Mouse (Mus musculus) retina, postnatal 7 days (tissue): ENCODE measurements around the gene Ankdd1a.

ENCODE experiments used
- DNase-seq: peaks from one replicate; pipeline ENCODE4 v3.0.0-alpha.2; 2012; ENCODE audit warnings: low read depth, low spot score

The Ankdd1a gene

GRCm38 (mm10) chr9:65519807-65520504 is at the start of gene Ankdd1a:
Ankdd1a (minus strand) TSS chr9:65520193.
- DNase-seq: peak; percentile 33

DNA sequence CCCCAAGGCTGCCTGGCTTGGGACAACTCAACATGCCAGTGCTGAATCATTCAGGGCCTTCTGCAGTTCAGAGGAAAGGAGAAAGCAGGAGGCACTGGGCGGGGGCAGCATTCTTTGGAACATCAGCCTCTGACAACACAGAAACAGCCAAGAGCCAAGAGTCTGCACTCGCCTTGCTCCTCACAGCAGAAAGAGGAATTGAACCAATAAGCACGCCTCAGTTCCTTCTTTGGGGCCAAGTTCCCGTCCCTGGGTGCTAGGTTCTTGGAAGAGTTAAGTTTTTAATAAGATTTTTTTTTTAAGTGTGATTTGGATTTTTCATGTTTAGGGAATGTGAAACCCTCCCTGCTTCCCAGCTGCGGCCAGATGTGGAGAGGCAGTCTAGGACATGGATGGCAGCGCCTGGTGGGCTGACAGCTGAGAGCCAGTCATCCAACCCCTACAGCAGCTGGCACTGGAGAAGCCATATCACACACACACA is 49.5 kb upstream of the Ankdd1a start:
- no peak for DNase-seq

GRCm38 (mm10) chr9:65568787-65569186 is 48.8 kb upstream of the Ankdd1a start:
- DNase-seq: no peak

DNA sequence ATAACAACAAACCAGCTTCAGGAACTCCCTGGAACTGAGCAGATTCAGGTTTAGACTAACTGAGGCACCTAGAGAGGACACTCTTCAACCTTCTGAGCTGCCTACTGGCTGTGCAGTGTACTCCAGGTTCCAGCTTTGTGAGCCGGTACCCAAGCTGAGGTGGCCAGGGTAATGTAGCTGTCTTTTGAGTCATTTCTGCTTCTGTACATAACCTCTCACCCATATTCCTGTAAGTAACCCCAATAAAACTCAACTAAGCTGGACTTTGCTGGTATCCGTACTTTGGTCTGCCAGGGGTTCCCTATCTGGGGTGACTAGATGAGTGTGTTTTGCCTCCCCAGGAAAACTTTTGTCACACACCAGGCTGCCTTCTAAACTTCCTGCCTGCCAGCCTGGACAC is 44.7 kb upstream of the Ankdd1a start:
- no peak for DNase-seq

- no peak for DNase-seq
These were observed 43.1 kb upstream of the Ankdd1a start for GRCm38 (mm10) chr9:65563073-65563472.

GRCm38 (mm10) chr9:65562081-65562506 is 42.1 kb upstream of the Ankdd1a start:
- no peak for DNase-seq

DNA sequence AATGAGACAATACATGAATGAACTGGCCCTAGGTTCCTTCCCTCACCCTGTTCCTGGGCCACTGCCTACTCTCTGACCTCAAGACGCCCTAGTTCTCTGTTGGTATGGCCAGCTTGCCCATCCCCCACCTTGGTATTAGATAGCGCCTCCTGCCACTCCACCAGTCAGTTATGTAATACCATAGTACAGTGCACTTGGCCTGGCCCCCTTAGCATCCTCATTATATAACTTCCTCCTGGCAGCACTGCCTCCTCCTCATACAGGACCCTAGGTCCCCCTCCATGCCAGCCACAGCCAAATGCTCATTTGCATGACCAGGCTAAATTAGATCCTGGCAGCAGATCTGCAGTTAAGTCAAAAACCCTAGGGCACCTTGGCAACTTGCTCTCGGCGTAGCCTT is 41.0 kb upstream of the Ankdd1a start:
- DNase-seq: no peak

GRCm38 (mm10) chr9:65558806-65559205 is 38.8 kb upstream of the Ankdd1a start:
- no peak for DNase-seq

- no peak for DNase-seq
These were observed 37.0 kb upstream of the Ankdd1a start for GRCm38 (mm10) chr9:65556979-65557378.

DNA sequence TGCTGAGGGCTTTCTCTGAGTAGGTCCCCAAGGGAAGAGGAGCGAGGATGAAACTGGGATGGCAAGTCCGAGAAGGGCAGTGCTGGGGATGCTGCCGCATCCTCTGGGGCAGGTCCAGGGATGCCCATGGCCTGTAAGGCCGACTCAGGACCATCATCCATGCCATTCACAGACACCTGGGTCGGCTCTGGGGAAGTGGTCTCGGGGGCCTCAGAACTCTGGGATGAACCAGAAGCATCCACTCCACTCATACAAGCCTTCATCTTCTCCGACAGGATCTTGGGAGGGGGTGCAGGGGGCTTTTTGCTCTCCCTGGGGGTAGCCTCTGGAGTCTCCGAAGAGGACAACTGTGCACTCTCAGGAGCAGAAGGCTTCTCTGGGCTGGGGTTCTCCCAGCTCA is 36.4 kb upstream of the Ankdd1a start:
- DNase-seq: no peak

DNA sequence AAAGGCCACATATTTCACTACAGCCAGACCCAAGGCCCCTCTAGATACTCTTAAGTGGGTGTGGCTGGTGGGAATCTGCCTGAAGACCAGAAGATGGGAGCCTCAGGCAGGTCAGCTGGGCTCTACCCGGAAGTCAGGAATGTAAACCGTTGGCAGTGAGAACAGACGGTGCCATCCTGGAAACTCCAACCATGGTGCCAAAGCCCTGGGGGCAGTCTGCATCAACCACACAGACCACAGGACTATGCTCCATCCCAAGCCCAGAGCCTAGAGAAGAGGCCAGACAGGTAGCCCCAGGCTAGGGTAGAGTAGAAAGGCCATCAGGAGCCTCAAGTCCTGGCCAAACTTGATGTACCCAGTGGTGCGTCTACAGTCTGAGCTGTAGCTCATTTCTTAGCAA is 35.6 kb upstream of the Ankdd1a start:
- no peak for DNase-seq

DNA sequence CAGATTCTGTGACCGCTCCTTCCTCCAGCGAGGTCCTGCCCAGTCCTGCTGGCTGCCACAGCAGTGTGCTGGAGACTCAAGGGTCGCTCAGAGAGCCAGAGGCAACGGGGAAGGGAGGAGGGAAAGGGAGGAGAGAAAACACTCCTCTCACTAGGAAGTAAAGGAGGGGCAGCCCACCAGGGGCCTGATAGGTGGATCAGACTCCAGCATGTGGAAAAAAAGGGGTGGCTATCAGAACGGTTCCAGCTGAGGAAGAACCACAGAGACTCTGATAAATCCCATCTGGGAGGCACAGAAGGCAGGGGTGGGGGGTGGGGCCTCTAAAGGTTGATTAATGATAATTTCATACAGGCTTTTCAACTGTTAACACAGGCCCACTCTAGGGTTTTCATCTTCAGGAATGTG is 35.0 kb upstream of the Ankdd1a start:
- DNase-seq: no peak

- DNase-seq: no peak
These were observed 32.7 kb upstream of the Ankdd1a start for GRCm38 (mm10) chr9:65552711-65553110.

DNA sequence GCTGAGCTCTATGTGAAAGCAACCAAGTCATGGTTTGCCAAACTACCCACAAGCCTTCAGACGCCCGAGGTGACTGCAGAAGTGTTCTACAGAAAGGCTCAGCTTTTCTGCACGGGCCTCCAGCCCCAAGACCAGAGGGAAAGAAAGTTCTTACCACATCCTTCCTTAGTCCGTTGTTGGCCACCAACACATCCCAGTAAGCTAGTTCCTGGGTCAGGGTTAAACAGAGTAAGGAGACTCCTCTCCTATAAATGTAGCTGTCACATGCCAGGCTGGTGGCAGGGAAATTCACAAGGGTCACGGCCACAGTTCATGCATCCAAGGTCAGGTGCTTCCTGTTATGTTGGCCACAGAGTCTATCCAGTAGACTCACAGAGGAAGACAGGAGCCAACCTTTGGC is 32.1 kb upstream of the Ankdd1a start:
- no peak for DNase-seq

GRCm38 (mm10) chr9:65551035-65551434 is 31.0 kb upstream of the Ankdd1a start:
- DNase-seq: no peak

GRCm38 (mm10) chr9:65550079-65550831 is 30.3 kb upstream of the Ankdd1a start:
- no peak for DNase-seq

DNA sequence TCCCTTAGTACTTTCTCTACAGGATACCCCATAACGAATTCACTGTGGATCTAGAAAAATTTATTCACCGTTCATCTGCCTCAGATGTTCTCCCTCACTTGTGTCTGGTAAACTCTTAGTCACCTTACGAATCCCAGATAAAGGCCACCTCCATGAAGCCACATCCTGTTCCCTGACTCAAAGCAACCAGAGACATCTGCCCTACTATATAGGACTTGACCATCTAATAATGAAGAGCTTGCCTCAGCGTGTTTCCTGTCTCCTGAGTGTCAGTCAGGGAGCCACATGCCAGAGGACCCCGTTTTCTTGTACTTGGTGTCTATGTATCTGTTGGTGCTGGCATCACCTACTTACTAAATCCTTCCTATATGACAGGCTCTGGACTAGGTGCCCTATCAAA is 29.6 kb upstream of the Ankdd1a start:
- DNase-seq: no peak

GRCm38 (mm10) chr9:65549139-65549538 is 29.1 kb upstream of the Ankdd1a start:
- DNase-seq: no peak

- DNase-seq: no peak
These were observed 28.3 kb upstream of the Ankdd1a start for GRCm38 (mm10) chr9:65548311-65548710.

DNA sequence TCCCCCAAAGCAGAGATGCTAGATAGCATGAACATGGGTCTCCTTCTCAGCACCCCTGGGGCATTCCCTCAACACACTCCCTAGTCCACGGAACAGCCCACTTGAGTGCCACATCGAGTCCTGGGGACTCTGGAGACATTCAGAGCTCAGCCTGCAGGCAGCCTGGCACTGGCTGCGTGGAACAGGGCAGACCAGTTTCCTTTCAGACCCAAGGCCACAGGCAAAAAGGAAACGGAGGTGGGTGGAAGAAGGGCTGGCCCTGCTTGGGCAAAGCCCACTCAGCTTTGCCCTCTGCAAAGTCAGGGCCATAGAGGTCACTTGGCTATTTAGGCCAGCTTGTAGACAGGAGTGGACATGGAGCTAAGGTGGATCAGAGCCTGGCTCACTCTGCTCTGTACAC is 27.9 kb upstream of the Ankdd1a start:
- DNase-seq: no peak

DNA sequence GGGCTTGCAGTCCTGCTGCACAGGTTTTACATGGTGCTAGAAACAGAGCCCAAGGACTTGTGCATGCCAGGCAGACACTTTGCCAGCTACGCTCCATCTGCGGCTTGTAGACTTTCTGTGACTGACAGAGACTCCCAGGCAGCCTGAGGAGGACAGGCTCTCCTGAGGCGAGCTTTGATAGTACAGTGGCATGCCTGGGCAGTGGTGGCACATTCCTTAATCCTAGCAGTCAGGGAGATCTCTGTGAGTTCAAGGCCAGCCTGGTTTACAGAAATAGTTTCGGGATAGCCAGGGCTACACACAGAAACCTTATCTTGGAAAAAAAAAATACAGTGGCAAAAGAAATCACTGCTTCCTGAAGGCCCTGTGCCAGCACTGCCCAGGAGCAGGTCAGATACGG is 27.1 kb upstream of the Ankdd1a start:
- DNase-seq: no peak

- DNase-seq: no peak
These were observed 26.4 kb upstream of the Ankdd1a start for GRCm38 (mm10) chr9:65546413-65546695.
